In the genomic region with DNA sequence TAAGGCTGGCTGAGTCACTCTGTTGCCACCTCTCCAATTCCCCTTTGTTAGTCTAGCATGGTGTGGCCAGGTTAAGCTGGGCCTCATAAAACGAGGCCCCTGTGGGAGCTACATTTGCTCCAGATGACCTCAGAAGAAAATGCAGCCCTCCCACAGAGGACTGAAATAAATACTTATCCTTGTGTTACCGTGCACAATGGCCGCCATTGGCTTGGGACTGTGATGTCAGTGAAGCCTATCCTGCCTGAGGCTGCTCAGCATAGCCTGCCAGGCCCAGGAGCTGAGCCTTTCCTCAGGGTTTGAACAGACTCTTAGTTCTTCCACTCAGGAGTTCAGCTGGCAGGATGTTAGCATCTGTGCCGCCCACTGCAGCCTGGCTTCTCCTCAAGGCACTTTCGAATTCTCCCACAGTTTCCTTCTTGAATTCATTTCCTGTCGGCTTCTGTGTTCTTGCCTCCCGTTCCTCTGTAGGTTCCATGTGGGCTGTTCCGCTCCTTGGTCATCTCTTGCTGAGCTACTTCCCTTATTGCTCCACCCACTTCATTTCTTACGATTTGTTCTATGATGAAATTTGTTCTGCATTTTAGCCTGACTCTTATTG, we compare ENCODE assay signal across 8 mouse cellular contexts. TPM values are rescaled to one million over a fixed set of nuclear protein-coding genes. Genes with fewer than 3 reads are reported as not detected.
DNase-seq lines count a peak whose midpoint lies in the region; ATAC-seq lines count a peak whose summit lies in the region.

No protein-coding gene starts in this region.

- peak; percentile 71 for ATAC-seq in kidney, embryonic 14.5 days (ENCODE audit: low FRiP score, low TSS enrichment)
- peak; percentile 47 for ATAC-seq in liver, embryonic 16.5 days (ENCODE audit: low read depth)
- ATAC-seq in neural tube, embryonic 13.5 days (ENCODE audit: low read depth), result peak; percentile 47

- no peaks in the 10 kb centered on the region for H3K36me3 ChIP-seq in kidney, embryonic 14.5 days (ENCODE audit: control insufficient read depth, insufficient read depth, low read length)
- H3K36me3 ChIP-seq in liver, embryonic 16.5 days (ENCODE audit: control insufficient read depth, insufficient read depth), result no peaks in the 10 kb centered on the region
- H3K36me3 ChIP-seq in neural tube, embryonic 13.5 days, result no peaks in the 10 kb centered on the region

- H3K27ac ChIP-seq in kidney, embryonic 14.5 days (ENCODE audit: low read depth, low read length), result peak overlapping the region; percentile 51; the same call in 1 of the 2 replicates
- H3K27ac ChIP-seq in liver, embryonic 16.5 days (ENCODE audit: low read length), result no peak overlapping the region
- H3K27ac ChIP-seq in neural tube, embryonic 13.5 days (replicated peaks), result peak overlapping the region; percentile 57; the same call in 1 of the 2 replicates

- H3K9ac ChIP-seq in kidney, embryonic 14.5 days (ENCODE audit: low read depth, low read length), result no peak overlapping the region
- no peak overlapping the region for H3K9ac ChIP-seq in liver, embryonic 16.5 days (ENCODE audit: low read depth, low read length)
- H3K9ac ChIP-seq in neural tube, embryonic 13.5 days, result no peak overlapping the region

- H3K27me3 ChIP-seq in kidney, embryonic 14.5 days (ENCODE audit: control insufficient read depth, insufficient read depth, low read length), result no peaks in the 10 kb centered on the region
- H3K27me3 ChIP-seq in liver, embryonic 16.5 days (ENCODE audit: control insufficient read depth, insufficient read depth, low read depth, low read length), result no peaks in the 10 kb centered on the region
- no peaks in the 10 kb centered on the region for H3K27me3 ChIP-seq in neural tube, embryonic 13.5 days

- no peak overlapping the region for H3K4me3 ChIP-seq in kidney, embryonic 14.5 days (ENCODE audit: low read length)
- no peak overlapping the region for H3K4me3 ChIP-seq in liver, embryonic 16.5 days (ENCODE audit: low read depth, low read length)
- H3K4me3 ChIP-seq in neural tube, embryonic 13.5 days, result no peak overlapping the region

- peak; percentile 62 for DNase-seq in layer of hippocampus, adult 11-12 months (ENCODE audit: low spot score)
- DNase-seq in layer of hippocampus, adult 9-10 months (ENCODE audit: low spot score), result no peak
- DNase-seq in embryo, embryonic 11.5 days (ENCODE audit: low read depth, low spot score), result peak; percentile 50
- DNase-seq in heart, adult 8-10 months (ENCODE audit: low spot score), result peak; percentile 56
- DNase-seq in cerebellum, adult 11-12 months, result no peak

- 8% methylated on average over 9 of the region's 9 CpGs for WGBS in kidney, embryonic 14.5 days
- 16% methylated on average over 9 of the region's 9 CpGs for WGBS in liver, embryonic 16.5 days (ENCODE audit: insufficient replicate concordance)
- 33% methylated on average over 9 of the region's 9 CpGs for WGBS in neural tube, embryonic 13.5 days

- H3K9me3 ChIP-seq in kidney, embryonic 14.5 days (ENCODE audit: control insufficient read depth, low read length), result no peaks in the 10 kb centered on the region
- H3K9me3 ChIP-seq in liver, embryonic 16.5 days (replicated peaks; ENCODE audit: control insufficient read depth, low read length), result no peaks in the 10 kb centered on the region
- H3K9me3 ChIP-seq in neural tube, embryonic 13.5 days, result no peaks in the 10 kb centered on the region

- peaks cover 40% of the 10 kb centered on the region for H3K4me1 ChIP-seq in kidney, embryonic 14.5 days (ENCODE audit: control insufficient read depth, insufficient read depth, low read length)
- H3K4me1 ChIP-seq in liver, embryonic 16.5 days (ENCODE audit: control insufficient read depth, low read depth, low read length), result peaks cover 15% of the 10 kb centered on the region
- H3K4me1 ChIP-seq in neural tube, embryonic 13.5 days (replicated peaks), result peaks cover 22% of the 10 kb centered on the region

- H3K4me2 ChIP-seq in kidney, embryonic 14.5 days (replicated peaks; ENCODE audit: low read depth, low read length), result 0 out of 2 replicates have a peak overlapping the region, but pooled peaks have one; percentile 3
- H3K4me2 ChIP-seq in liver, embryonic 16.5 days (ENCODE audit: low read depth, low read length), result peak overlapping the region; percentile 33; the same call in 1 of the 2 replicates
- H3K4me2 ChIP-seq in neural tube, embryonic 13.5 days, result no peak overlapping the region

RNA-seq across cellular contexts. Expression of a gene that starts 33.7 kb away (rescaled TPM):
- 10 to 100 TPM; 10.5 to 18.1 (median 12.4) TPM for total RNA-seq in heart, adult 8-10 months (2022)
- 42.3 and 44.6 TPM in 2 replicates for polyA plus RNA-seq in kidney, embryonic 14.5 days (2014; fragmentation: Nextera tagmentation; extraction: Ambion mirVana)
- polyA plus RNA-seq in liver, embryonic 16.5 days (2015; fragmentation: Nextera tagmentation; extraction: Ambion mirVana), result 3.1 and 4.7 TPM in 2 replicates
- polyA plus RNA-seq in neural tube, embryonic 13.5 days (2015; fragmentation: Nextera tagmentation; extraction: Ambion mirVana), result 101 and 106 TPM in 2 replicates

Comparison
In these comparisons a context has a peak if more than half of its experiments do, and no peak if none do; other contexts are left out.
1. DNase-seq: peak in layer of hippocampus, adult 11-12 months (single experiment), embryo, embryonic 11.5 days (single experiment) and heart, adult 8-10 months (single experiment); none in layer of hippocampus, adult 9-10 months (single experiment) and cerebellum, adult 11-12 months (single experiment).
2. Peak in every context shown above with its lines, with median percentiles within 50 percentile points of each other: ATAC-seq.